Mouse (Mus musculus) intestine, embryonic 14.5 days (tissue): ENCODE results near the gene Ms4a10. TPM values are rescaled to one million over a fixed set of nuclear protein-coding genes. Genes with fewer than 3 reads are reported as not detected.

Experiments
- ATAC-seq: fragments of 200-750 bp; cut with Nextera tagmentation; replicated peaks from 2 replicates; pipeline ENCODE4 v1.8.0; 2017; ENCODE audit warnings: low read depth, moderate number of reproducible peaks, moderate TSS enrichment, moderate library complexity; ENCODE audit not compliant: low FRiP score, low TSS enrichment
- DNase-seq: peaks from one replicate; pipeline ENCODE4 v3.0.0-alpha.2; 2018; ENCODE audit warnings: low spot score
- H3K27ac ChIP-seq: fragments of 300-500 bp; sonication (generic); 2 replicates; pipeline ENCODE4 v1.5.1; 2014; ENCODE audit warnings: low read depth, mild to moderate bottlenecking, control low read depth
- H3K27me3 ChIP-seq: fragments of 300-500 bp; sonication (generic); replicated peaks from 2 replicates; pipeline ENCODE4 v1.6.1; 2014; ENCODE audit warnings: low read length, control low read depth; ENCODE audit not compliant: control insufficient read depth, insufficient read depth
- H3K36me3 ChIP-seq: fragments of 300-500 bp; sonication (generic); 2 replicates; pipeline ENCODE4 v1.6.1; 2014; ENCODE audit warnings: low read length, control low read depth; ENCODE audit not compliant: control insufficient read depth, insufficient read depth
- H3K4me1 ChIP-seq: fragments of 300-500 bp; sonication (generic); replicated peaks from 2 replicates; pipeline ENCODE4 v1.6.1; 2014; ENCODE audit warnings: low read length, control low read depth, mixed read lengths; ENCODE audit not compliant: control insufficient read depth, insufficient read depth
- H3K4me2 ChIP-seq: fragments of 300-500 bp; sonication (generic); 2 replicates; pipeline ENCODE4 v1.6.1; 2014; ENCODE audit warnings: low read length
- H3K4me3 ChIP-seq: fragments of 300-500 bp; sonication (generic); 2 replicates; pipeline ENCODE4 v1.5.1; 2014; ENCODE audit warnings: low read depth, low read length, control low read depth, mixed read lengths
- H3K9ac ChIP-seq: fragments of 300-500 bp; sonication (generic); 2 replicates; pipeline ENCODE4 v1.6.1; 2014; ENCODE audit warnings: mild to moderate bottlenecking, low read length
- H3K9me3 ChIP-seq: fragments of 300-500 bp; sonication (generic); 2 replicates; pipeline ENCODE4 v1.6.1; 2016; ENCODE audit warnings: low read length, control low read depth; ENCODE audit not compliant: control insufficient read depth
- whole genome bisulfite sequencing: fragments of 180-500 bp; shearing (Covaris S2); extraction: QIAGEN DNeasy Blood & Tissue Kit; methylation state at CpG from one replicate; pipeline ENCODE4 v1.1.7; 2014; 5-methylcytosine and 5-hydroxymethylcytosine counted together
- polyA plus RNA-seq: library from polyadenylated mRNA; unstranded; fragments of >200 nt; fragmentation: Nextera tagmentation; extraction: Ambion mirVana; gene quantifications from 2 replicates; pipeline ENCODE4 v1.2.1, GENCODE M21; 2014

Ms4a10 gene
- polyA plus RNA-seq, 1 experiment from 2014 or later = 7.9 TPM

DNA sequence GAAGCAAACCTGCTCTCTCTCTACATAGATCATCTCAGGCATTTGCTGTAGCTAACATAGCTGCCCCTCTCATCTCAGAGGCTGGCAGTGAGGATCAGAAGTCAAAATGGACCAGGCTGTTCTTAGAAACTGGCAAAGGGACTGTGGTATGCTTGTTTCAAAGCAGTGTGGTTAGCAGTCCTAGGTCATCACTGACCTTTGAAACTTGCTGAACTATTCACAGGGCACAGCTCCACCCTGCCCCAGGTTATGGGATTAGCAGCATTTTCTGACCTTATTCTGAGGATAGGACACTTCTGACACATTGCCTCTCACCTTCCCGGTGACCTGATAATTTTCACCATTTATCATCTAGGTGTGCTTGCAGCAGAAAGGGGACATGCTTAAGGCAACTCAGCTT is 14.1 kb upstream of the Ms4a10 start:
- 83% methylated on average over 1 of the region's 1 CpGs for WGBS
- ATAC-seq = no peak
- Histone ChIP-seq H3K36me3 (no peaks in the 10 kb centered on the region), H3K9ac (no peak overlapping the region), H3K27me3 (no peaks in the 10 kb centered on the region), H3K4me1 (no peaks in the 10 kb centered on the region), H3K4me3 (no peak overlapping the region), H3K27ac (no peak overlapping the region), H3K9me3 (no peaks in the 10 kb centered on the region), H3K4me2 (no peak overlapping the region)
- DNase-seq = no peak

DNA sequence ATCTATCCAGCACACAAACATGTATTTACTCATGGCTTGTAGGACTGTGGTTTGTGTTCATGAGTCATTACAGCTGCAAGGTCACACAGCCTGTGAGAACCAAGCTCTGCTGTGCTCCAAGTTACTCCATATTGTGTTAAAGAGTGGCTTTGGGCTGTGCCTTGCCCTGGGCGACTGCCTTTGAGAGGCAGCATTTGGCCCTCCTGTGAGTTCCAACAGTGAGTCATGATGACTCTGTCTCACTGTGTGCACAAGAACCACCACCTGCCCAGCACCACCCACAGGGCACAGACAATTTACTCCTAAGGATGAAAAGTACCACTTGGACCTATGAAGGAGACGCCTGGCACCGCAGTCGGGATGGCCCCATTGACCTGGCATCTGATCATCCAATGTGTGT is 11.4 kb upstream of the Ms4a10 start:
- Histone ChIP-seq H3K4me2 (no peak overlapping the region), H3K9me3 (no peaks in the 10 kb centered on the region), H3K4me3 (no peak overlapping the region), H3K9ac (no peak overlapping the region), H3K27me3 (no peaks in the 10 kb centered on the region), H3K27ac (no peak overlapping the region), H3K4me1 (no peaks in the 10 kb centered on the region; the same call in 1 of the 2 replicates), H3K36me3 (no peaks in the 10 kb centered on the region)
- 94% methylated on average over 4 of the region's 4 CpGs for WGBS
- ATAC-seq (no peak), DNase-seq (no peak)

DNA sequence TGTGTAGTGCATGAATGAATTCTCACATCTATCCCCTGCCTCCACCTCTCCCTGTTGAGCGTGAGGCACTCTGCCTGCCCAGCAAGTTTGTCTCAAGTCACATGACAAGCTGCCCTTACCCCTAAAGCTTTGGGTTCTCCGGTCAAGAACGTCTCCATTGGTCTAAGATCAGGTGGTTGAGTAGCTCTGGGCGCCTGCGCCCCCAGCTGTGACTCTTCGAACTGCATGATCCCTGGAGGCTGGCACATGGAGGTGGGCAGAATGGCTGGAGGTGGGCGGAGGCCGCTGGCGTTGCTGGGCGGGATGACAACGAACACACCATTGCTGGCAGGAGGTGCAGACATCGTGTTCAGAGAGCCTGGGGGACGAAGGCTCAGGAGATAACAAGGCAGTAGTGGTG is 10.1 kb upstream of the Ms4a10 start:
- Histone ChIP-seq H3K4me2 (no peak overlapping the region), H3K36me3 (no peaks in the 10 kb centered on the region), H3K9me3 (no peaks in the 10 kb centered on the region), H3K27me3 (no peaks in the 10 kb centered on the region), H3K9ac (no peak overlapping the region), H3K4me3 (no peak overlapping the region), H3K4me1 (no peaks in the 10 kb centered on the region; the same call in 1 of the 2 replicates), H3K27ac (no peak overlapping the region)
- DNase-seq = no peak
- no peak for ATAC-seq
- 77% methylated on average over 13 of the region's 13 CpGs for WGBS

DNA sequence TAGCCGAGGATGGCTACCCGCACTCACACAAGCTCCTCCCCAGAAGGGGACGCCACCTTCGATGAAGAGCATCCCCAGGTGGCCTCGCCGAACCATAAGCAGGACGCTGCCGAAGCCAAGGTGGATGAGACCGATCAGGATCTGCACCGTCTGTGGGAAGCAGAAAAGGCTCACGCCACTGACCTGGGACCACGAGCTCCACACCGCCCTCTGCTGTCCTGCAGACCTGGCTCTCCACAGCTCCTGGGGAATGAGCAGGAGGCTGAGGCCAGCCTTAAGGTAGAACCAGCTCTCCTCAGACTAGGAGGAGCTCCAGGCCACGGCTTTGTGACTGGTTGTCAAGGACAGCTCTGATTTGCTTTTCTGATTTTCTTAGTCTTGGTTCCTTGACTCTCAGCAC is 8.7 kb upstream of the Ms4a10 start:
- Histone ChIP-seq H3K9me3 (no peaks in the 10 kb centered on the region), H3K36me3 (no peaks in the 10 kb centered on the region), H3K4me2 (no peak overlapping the region), H3K9ac (no peak overlapping the region), H3K4me1 (no peaks in the 10 kb centered on the region; the same call in 1 of the 2 replicates), H3K4me3 (no peak overlapping the region), H3K27me3 (no peaks in the 10 kb centered on the region), H3K27ac (no peak overlapping the region)
- 23% methylated on average over 14 of the region's 14 CpGs for WGBS
- ATAC-seq (no peak), DNase-seq (peak; percentile 70)

DNA sequence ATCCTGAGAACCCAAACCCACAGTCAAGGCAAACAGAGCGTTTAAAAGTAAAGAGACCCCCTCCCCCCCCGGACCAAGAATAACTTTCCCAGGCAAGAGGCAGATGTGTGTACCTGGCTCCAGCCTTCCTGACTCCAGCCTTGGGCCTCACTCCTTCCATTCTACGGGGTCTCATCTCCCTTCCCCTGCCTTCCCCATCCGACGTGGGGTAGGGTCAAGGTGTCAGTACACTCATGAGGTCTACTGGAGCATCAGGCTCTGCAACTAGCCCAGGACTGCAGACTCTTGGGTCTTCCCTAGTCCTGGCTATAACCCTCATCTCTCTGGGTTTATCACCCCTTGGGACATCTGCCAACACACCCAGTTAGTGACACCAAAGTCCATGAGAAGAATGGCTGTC is 5.7 kb upstream of the Ms4a10 start:
- Histone ChIP-seq H3K4me2 (no peak overlapping the region), H3K4me1 (no peaks in the 10 kb centered on the region; the same call in 1 of the 2 replicates), H3K9ac (no peak overlapping the region), H3K9me3 (no peaks in the 10 kb centered on the region), H3K4me3 (no peak overlapping the region), H3K27me3 (no peaks in the 10 kb centered on the region), H3K36me3 (no peaks in the 10 kb centered on the region), H3K27ac (no peak overlapping the region)
- 85% methylated on average over 5 of the region's 5 CpGs for WGBS
- no peak for DNase-seq
- no peak for ATAC-seq

DNA sequence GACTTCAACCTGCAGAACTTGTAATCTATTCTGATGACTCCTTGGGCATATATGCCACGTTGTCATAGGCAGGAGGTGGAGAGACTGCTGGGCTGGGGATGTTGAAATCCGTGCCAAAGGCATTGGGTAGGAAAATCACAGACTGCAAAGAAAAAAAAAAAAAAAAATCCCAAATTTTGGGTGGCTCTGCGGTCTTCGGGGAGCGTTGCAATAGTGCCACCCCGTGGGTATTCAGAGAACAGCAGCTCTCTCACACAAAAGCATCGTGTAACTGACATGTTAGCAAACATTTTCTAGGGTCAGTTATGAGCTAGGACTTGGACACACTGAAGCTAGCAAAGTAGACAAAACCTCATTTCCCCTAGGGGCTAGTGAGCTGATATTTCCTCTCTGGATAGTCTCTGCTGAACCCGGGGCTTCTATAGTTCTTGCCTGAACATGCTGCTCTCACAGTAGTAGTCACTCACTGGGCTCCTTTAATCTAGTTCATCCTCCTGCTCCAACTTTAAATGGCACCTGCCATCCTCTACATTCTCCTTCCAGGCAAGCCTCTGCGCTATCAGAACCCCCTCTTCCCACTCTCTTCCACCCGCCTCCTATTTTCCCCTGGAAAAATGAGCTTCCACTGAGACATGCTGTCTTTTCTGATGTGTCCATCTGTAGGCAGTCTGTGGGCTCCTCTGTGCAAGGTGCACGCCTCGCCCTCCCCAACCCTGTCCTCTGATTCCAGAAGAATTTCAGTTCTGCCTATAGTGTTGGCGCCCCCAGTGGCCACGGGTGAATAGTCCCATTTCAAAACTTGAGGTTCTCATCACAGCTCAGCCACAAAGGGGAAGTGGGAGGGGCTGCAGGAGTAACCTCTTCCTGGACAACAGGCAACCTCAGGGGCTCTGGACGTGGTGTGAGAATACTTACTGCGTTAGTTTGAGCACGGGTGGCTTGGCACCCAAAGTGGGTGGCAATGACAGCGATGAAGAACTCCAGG is 5.0 kb upstream of the Ms4a10 start:
- WGBS = 16% methylated on average over 18 of the region's 18 CpGs
- no peak overlapping the region for H3K4me3 ChIP-seq
- ATAC-seq = no peak; the same call in 1 of the 2 replicates

DNA sequence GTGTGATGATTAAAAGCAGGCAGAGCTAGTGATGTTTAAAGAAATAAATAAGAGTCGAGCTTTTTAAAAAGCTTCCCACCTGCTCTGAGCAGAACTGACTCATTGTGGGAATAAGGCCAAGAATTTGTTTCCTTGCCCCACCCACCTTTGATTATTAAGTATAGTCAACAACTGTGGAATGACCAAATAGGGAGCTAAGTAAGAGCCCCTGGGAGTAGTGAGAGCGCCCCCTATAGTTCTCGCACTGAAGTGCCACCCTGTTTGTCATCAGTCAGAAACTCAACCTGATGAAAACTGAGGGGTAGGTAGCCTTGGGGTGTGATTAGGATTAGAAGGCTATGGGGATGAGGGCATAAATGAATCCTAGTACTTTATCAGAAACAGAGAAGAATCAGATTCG is 1.8 kb upstream of the Ms4a10 start:
- Histone ChIP-seq H3K4me2 (no peak overlapping the region), H3K36me3 (no peaks in the 10 kb centered on the region), H3K9ac (no peak overlapping the region), H3K27me3 (no peaks in the 10 kb centered on the region), H3K4me1 (peaks cover 20% of the 10 kb centered on the region), H3K4me3 (no peak overlapping the region), H3K9me3 (no peaks in the 10 kb centered on the region; the same call in 1 of the 2 replicates), H3K27ac (no peak overlapping the region)
- DNase-seq (no peak), ATAC-seq (no peak)
- WGBS = 42% methylated on average over 4 of the region's 4 CpGs

More for the DNA sequence above, 5.0 kb upstream of the Ms4a10 start:
- Histone ChIP-seq H3K4me1 (peaks cover 6% of the 10 kb centered on the region), H3K9me3 (no peaks in the 10 kb centered on the region), H3K27ac (no peak overlapping the region), H3K4me2 (peak overlapping the region; percentile 29), H3K36me3 (no peaks in the 10 kb centered on the region), H3K9ac (no peak overlapping the region), H3K27me3 (no peaks in the 10 kb centered on the region)
- DNase-seq = peak; percentile 78

DNA sequence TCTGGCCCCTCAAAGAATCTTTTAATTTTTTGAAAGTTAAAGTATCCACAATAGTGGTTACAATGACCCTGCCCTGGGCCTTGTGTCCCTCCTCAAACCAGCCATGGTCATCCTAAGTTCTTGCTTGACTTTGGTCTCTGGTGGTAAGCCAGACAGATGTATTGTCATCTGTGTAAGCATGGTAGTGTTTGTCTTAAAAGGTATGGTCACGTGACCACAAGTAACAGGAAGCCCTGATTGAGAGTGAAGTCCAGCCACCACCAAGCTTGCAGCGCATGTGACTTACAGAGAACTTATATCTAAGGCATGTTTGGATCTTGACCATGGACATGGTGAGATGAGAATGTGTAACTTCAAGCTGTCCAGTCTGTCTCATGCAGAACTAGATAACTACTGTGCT is 717 bp upstream of the Ms4a10 start:
- no peak for DNase-seq
- no peak overlapping the region for H3K4me3 ChIP-seq
- no peak for ATAC-seq
- no peak overlapping the region for H3K4me2 ChIP-seq
- no peak overlapping the region for H3K9ac ChIP-seq
- no peaks in the 10 kb centered on the region; the same call in 1 of the 2 replicates for H3K9me3 ChIP-seq
- H3K27ac ChIP-seq = peak overlapping the region; percentile 79
- no peaks in the 10 kb centered on the region for H3K36me3 ChIP-seq
- 81% methylated on average over 2 of the region's 2 CpGs for WGBS
- no peaks in the 10 kb centered on the region for H3K27me3 ChIP-seq
- H3K4me1 ChIP-seq = peaks cover 20% of the 10 kb centered on the region
